Mouse (Mus musculus) testis, adult 2 months (tissue): ENCODE data around the gene Ect2l.

Experiments used
- CTCF ChIP-seq: fragments of 200-500 bp; IDR thresholded peaks from 2 replicates; pipeline ENCODE4 v1.5.1; 2012; ENCODE audit warnings: low read depth, mild to moderate bottlenecking, inconsistent platforms, low read length, moderate library complexity; ENCODE audit not compliant: control insufficient read depth, insufficient read depth, insufficient replicate concordance
- POLR2A ChIP-seq: fragments of 200-500 bp; IDR thresholded peaks from 2 replicates; pipeline ENCODE4 v1.6.1; 2012; ENCODE audit warnings: low read depth, mild to moderate bottlenecking, inconsistent platforms, low read length, moderate library complexity; ENCODE audit not compliant: control insufficient read depth

GRCm38 (mm10) chr10:18090691-18091090 lies 120.0 kb downstream of the Ect2l start:
- no peak for TF ChIP-seq CTCF
- TF ChIP-seq POLR2A: no peak
